Mouse (Mus musculus) ES-E14 (cell line): ENCODE results near the gene Mest. TPM values are rescaled to one million over a fixed set of nuclear protein-coding genes. Genes with fewer than 3 reads are reported as not detected.

Experiments
- DNase-seq: peaks from one replicate; pipeline ENCODE4 v3.0.0-alpha.2; 2013; ENCODE audit warnings: low read depth, low spot score
- H3K27ac ChIP-seq: 2 replicates; pipeline ENCODE4 v1.5.1; 2012; ENCODE audit warnings: low read depth, mild to moderate bottlenecking, low read length, moderate library complexity, mixed read lengths; ENCODE audit not compliant: poor library complexity, insufficient read depth, severe bottlenecking
- H3K36me3 ChIP-seq: 2 replicates; pipeline ENCODE4 v1.6.1; 2012; ENCODE audit warnings: mild to moderate bottlenecking, low read length, moderate library complexity, mixed read lengths; ENCODE audit not compliant: control insufficient read depth, poor library complexity, insufficient read depth, severe bottlenecking
- H3K4me1 ChIP-seq, 2 experiments: fragments of 150-350 bp in 1 of 2; sonication (generic) in 1 of 2; 2 replicates each; pipeline ENCODE4 v1.6.1; 2012; ENCODE audit warnings: low read length in 2 of 2, mild to moderate bottlenecking in 1 of 2, mixed read lengths in 1 of 2; ENCODE audit not compliant: control insufficient read depth in 2 of 2, insufficient read depth in 2 of 2, poor library complexity in 1 of 2
- H3K4me3 ChIP-seq, 2 experiments: fragments of 150-350 bp in 1 of 2; sonication (generic) in 1 of 2; 2 replicates each; pipeline ENCODE4 v1.5.1; 2012; ENCODE audit warnings: low read length in 2 of 2, low read depth in 1 of 2, mild to moderate bottlenecking in 1 of 2, mixed read lengths in 1 of 2; ENCODE audit not compliant: insufficient read depth in 1 of 2, poor library complexity in 1 of 2, severe bottlenecking in 1 of 2
- H3K9ac ChIP-seq: 2 replicates; pipeline ENCODE4 v1.6.1; 2012; ENCODE audit warnings: low read depth, mild to moderate bottlenecking, low read length, mixed read lengths; ENCODE audit not compliant: poor library complexity, insufficient read depth, severe bottlenecking
- H3K9me3 ChIP-seq: fragments of 150-350 bp; sonication (generic); 2 replicates; pipeline ENCODE4 v1.6.1; 2012; ENCODE audit warnings: low read depth, mild to moderate bottlenecking, low read length; ENCODE audit not compliant: control insufficient read depth, insufficient read depth
- CHD2 ChIP-seq: IDR thresholded peaks from 2 replicates; pipeline ENCODE4 v1.6.1; 2014; ENCODE audit warnings: mild to moderate bottlenecking, low read depth, low read length, inconsistent platforms
- HCFC1 ChIP-seq: IDR thresholded peaks from 2 replicates; pipeline ENCODE4 v1.6.1; 2012; ENCODE audit warnings: low read length, inconsistent platforms, borderline replicate concordance; ENCODE audit not compliant: insufficient read depth
- MAFK ChIP-seq: IDR thresholded peaks from 2 replicates; pipeline ENCODE4 v1.6.1; 2014; ENCODE audit warnings: mild to moderate bottlenecking, low read depth, low read length, inconsistent platforms; ENCODE audit not compliant: insufficient read depth
- ZC3H11A ChIP-seq: IDR thresholded peaks from 2 replicates; pipeline ENCODE4 v1.6.1; 2012; ENCODE audit warnings: low read depth, mild to moderate bottlenecking, inconsistent platforms, low read length, borderline replicate concordance
- ZNF384 ChIP-seq: IDR thresholded peaks from 2 replicates; pipeline ENCODE4 v1.6.1; 2012; ENCODE audit warnings: low read depth, low read length, inconsistent platforms
- in situ Hi-C, 2 experiments: fragments of 600-800 bp; cut with MboI; formaldehyde crosslinking; loops; one replicate each; pipeline ENCODE4 v1.15.1; 2025; ENCODE audit warnings: low sequenced_read_pairs in 2 of 2, inconsistent platforms in 1 of 2; ENCODE audit not compliant: unreplicated experiment in 2 of 2
- total RNA-seq: library from RNA; depleted of rRNA; stranded (reverse); fragments of 300-350 nt; gene quantifications from 2 replicates; pipeline ENCODE4 v1.2.3, GENCODE M21; 2012

Mest gene
- total RNA-seq, 1 experiment, result 223 TPM

- Histone ChIP-seq H3K9me3 (no peaks in the 10 kb centered on the region), H3K9ac (no peak overlapping the region), H3K36me3 (peaks cover 29% of the 10 kb centered on the region), H3K4me1 (no peaks in the 10 kb centered on the region), H3K4me3 (no peak overlapping the region), H3K27ac (no peak overlapping the region)
- DNase-seq, result no peak
- TF ChIP-seq CHD2 (no peak), ZC3H11A (no peak), HCFC1 (no peak), ZNF384 (no peak), MAFK (no peak)
- in situ Hi-C loops, result no loop called here
Measured at GRCm38 (mm10) chr6:30748358-30748910, 25.1 kb downstream of the Mest start.

DNA sequence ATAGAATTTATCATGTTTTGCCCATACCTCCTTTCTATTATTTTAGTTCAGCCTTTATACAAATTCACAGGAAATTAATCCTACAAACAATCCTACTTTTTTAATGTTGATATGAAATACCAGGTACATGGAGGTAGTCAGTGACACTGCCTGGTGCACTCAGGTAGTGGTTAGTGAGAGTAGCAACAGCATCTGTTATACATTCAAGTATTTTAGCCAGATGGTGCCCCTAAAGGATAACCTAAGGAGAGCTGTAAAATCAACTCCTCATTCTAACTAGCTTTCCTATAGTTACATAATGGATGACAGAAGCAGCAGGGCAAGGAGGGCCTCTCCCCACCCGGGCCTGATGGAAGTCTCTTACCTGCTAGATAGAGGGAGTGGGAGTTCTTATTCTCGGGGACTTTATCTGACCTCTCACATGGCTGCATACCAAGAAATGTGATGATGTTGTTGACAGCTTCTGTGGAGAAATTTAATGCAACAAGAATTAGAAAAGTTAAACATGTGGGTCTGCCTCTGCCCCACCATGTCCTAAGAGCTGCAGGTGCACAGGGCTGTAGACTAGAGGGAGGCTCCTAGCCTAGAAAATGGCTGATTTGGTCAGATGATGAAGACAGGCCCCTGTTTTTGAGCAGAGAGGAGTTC is 25.8 kb downstream of the Mest start:
- DNase-seq, result no peak

GRCm38 (mm10) chr6:30749892-30750291 is 26.5 kb downstream of the Mest start:
- TF ChIP-seq MAFK (no peak), HCFC1 (no peak), ZC3H11A (no peak), ZNF384 (no peak), CHD2 (no peak)
- Histone ChIP-seq H3K36me3 (peaks cover 23% of the 10 kb centered on the region), H3K4me1 (no peaks in the 10 kb centered on the region), H3K9ac (no peak overlapping the region), H3K4me3 (no peak overlapping the region), H3K27ac (no peak overlapping the region), H3K9me3 (no peaks in the 10 kb centered on the region)
- DNase-seq, result no peak
- in situ Hi-C loops, result no loop called here

More for the DNA sequence above, 25.8 kb downstream of the Mest start:
- TF ChIP-seq MAFK (no peak), ZC3H11A (no peak), HCFC1 (no peak), CHD2 (no peak), ZNF384 (no peak)
- Histone ChIP-seq H3K27ac (no peak overlapping the region), H3K4me1 (no peaks in the 10 kb centered on the region), H3K4me3 (no peak overlapping the region), H3K9me3 (no peaks in the 10 kb centered on the region), H3K9ac (no peak overlapping the region), H3K36me3 (peaks cover 27% of the 10 kb centered on the region)
- in situ Hi-C loops, result no loop called here

GRCm38 (mm10) chr6:30750482-30750881 is 27.1 kb downstream of the Mest start:
- in situ Hi-C loops, result no loop called here
- no peak overlapping the region for H3K4me3 ChIP-seq
- H3K9ac ChIP-seq, result no peak overlapping the region
- H3K27ac ChIP-seq, result no peak overlapping the region
- DNase-seq, result no peak
- no peaks in the 10 kb centered on the region for H3K9me3 ChIP-seq
- no peak for TF ChIP-seq CHD2
- no peak for TF ChIP-seq HCFC1
- TF ChIP-seq MAFK, result no peak
- no peak for TF ChIP-seq ZC3H11A
- no peak for TF ChIP-seq ZNF384
- H3K4me1 ChIP-seq, result no peaks in the 10 kb centered on the region
- H3K36me3 ChIP-seq, result peaks cover 20% of the 10 kb centered on the region
